Mouse (Mus musculus) CD4-positive, CD25-positive, alpha-beta regulatory T cell, adult 4 months (primary cell): ENCODE data around the gene Wnk4. TPM values are rescaled to one million over a fixed set of nuclear protein-coding genes. Genes with fewer than 3 reads are reported as not detected.

Experiments used
- ATAC-seq: one replicate; pipeline ENCODE4 v1.8.0; 2017
- polyA plus RNA-seq, 2 experiments: library from polyadenylated mRNA; unstranded; fragments of 100-300 nt; shearing (Covaris generic); gene quantifications; one replicate each; pipeline ENCODE4 v1.2.1; 2017

Gene Wnk4
- polyA plus RNA-seq, 2 experiments from 2014 or later, result 0.91 to 1.4 TPM

DNA sequence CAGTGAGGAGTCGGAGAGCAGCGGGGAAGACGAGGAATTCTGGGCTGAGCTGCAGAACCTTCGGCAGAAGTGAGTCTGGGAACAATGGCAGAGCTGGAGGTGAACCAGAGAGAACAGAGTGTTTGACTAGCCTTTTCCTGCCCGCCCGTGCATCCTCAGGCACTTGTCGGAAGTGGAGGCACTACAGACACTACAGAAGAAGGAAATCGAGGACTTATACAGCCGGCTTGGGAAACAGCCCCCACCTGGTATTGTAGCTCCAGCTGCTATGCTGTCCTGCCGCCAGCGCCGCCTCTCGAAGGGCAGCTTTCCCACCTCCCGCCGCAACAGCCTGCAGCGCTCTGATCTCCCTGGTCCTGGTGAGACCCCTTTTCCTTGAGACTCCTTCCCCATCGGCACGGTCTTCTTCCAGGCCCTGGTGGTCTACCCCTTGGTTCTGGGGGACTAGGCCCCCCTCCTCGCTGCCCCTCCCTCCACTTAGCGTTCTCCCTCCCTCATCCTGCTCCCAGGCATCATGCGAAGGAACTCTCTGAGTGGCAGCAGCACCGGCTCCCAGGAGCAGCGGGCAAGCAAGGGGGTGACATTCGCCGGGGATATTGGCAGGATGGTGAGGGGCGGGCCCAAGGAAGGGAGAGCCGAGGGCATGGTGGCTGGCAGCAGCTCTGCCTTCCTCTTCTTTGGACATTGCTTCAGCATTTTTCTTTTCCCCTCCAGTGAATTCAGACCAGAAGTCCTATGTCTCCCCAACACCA, 16.1 kb downstream of the Wnk4 start:
- ATAC-seq, result no peak

DNA sequence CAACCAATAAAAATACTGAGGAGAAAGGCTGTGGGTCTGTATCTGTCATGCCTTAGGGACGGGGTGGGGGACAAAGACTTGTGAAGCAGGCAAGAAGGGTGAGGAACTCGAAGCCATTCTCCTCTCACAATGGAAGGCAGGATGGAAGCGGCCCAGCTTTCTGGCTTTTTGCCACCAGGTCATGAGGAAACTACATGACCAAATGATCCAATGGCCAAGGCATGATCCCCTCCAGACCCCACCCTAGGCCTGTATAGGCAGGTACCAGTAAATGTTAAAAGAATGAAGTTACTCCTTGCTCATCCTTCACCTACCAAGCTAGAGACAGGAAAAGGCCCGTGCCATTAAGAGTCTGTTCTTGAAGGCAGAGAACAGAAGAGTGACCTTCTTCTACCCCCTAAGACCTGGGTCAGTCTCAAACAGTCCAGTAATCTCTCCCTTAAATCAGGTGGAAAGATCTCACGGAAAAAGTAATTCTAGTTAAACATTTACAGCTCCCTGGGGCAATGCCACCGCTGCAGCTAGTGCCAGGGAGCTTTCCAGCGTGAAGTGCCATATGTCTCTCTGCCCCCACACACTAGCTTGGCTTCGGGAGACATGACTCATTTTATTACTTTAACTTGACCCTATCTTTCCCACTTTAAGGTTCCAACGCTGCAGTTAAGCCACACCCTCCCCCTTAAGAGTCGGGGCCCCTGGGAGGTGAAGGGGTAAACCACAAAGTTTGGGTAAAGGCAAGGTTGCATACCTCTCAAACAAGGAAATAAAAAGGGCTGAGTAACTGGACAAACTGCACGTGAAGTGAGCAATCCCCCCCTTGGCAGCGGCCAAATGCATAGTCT, 17.2 kb downstream of the Wnk4 start:
- no peak for ATAC-seq

DNA sequence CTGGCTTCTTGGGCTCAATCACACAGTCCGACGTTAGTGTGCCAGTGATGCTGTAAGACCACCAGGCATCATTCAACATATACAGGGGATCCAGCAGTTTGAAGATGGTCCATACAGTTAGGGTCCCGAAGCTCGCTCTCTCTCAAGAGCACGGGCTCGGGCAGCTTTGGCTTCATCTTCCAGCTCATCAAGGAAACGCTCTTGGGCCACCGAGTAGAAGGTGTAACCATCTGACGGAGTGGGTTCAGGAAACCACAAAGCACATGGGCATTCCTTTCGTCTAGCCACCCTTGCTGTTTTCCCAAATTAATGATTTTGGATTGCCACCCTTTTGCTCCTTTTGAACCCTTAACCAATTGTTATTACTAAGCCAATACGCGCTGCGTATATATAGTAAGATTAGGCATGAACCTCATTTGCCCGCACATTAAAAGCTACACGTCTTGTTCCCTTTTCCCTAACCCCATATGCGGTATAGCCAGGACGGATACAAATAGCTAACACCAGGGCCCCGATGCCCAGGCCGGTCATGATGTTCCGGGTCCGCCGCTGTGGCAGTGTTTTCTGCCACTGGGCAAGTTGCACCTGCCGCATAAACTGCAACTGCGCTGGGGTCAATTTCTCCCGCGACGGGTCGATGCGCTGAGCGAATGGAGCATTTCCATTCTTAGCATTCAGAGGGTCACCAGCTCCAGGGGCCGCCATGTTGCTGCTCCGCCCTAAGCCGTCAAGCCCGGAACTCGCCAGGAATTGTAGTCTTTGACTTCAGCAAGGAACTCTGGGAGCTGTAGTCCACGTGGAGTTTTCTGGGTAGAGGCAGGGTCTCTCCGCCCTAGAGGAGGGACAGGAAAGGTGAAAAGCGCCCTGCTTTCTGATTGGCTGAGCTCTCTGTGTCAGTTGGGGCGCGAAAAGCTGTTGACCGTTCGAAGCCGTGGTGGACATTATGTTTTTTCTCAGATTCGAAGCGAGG, 18.1 kb downstream of the Wnk4 start, which contains the start of the genes Cntd1 and Coa3:
Gene Cntd1, plus strand, starts transcription at position 790 of the 970 bp plus-strand sequence.
Gene Coa3, minus strand, starts transcription at position 892 of the 970 bp plus-strand sequence.
- peak; percentile 99 for ATAC-seq

DNA sequence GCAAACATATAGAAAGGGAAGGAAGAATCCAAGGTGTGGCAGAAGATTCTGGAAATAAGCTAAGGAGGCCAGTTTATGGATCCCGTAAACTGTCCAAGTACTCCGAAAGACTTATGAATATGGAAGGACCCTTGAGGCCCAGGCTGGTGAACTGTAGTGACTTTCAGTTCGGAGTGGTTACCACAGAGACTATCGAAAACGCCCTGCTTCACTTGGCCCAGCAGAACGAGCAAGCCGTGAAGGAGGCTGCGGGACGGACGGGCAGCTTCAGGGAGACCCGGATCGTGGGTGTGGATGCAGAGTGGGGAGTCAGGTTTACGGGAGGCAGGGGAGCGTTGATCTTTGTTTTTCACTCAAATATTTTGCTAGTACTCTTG, 18.8 kb downstream of the Wnk4 start:
- ATAC-seq, result peak; percentile 12

- no peak for ATAC-seq
These were observed 20.5 kb downstream of the Wnk4 start for GRCm38 (mm10) chr11:101280837-101281236.

- no peak for ATAC-seq
These were observed 22.5 kb downstream of the Wnk4 start for GRCm38 (mm10) chr11:101282896-101283295.

DNA sequence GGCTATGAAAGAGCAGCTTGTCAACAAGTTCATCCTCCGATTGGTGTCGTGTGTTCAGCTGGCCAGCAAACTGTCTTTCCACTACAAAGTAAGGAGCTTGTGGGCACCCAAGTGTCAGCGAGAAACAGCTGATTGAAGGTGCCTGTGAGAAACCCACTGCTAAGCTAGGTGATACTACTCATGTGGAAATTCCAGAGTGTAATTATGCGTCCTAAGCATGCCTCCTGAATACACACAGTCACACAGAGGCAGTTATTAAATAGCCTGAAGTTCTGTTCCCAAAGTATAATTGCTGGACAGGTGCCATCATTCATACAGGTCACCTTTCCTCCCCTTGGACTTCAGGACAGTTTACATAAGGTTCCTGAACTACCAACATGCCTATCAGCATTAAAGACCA, 23.4 kb downstream of the Wnk4 start:
- ATAC-seq, result no peak

GRCm38 (mm10) chr11:101287306-101287705, 26.9 kb downstream of the Wnk4 start:
- ATAC-seq, result no peak

- no peak for ATAC-seq
These were observed 30.9 kb downstream of the Wnk4 start for GRCm38 (mm10) chr11:101291231-101291630.

- no peak for ATAC-seq
These were observed 34.8 kb downstream of the Wnk4 start for GRCm38 (mm10) chr11:101295191-101295590.

- ATAC-seq, result no peak
These were observed 40.5 kb downstream of the Wnk4 start for GRCm38 (mm10) chr11:101300881-101301280.

GRCm38 (mm10) chr11:101301299-101302003, 41.1 kb downstream of the Wnk4 start:
- ATAC-seq, result peak; percentile 34

GRCm38 (mm10) chr11:101302004-101302798, 41.8 kb downstream of the Wnk4 start, which contains the start of gene Becn1:
Gene Becn1, minus strand, starts transcription at chr11:101302286.
- peak; percentile 97 for ATAC-seq

DNA sequence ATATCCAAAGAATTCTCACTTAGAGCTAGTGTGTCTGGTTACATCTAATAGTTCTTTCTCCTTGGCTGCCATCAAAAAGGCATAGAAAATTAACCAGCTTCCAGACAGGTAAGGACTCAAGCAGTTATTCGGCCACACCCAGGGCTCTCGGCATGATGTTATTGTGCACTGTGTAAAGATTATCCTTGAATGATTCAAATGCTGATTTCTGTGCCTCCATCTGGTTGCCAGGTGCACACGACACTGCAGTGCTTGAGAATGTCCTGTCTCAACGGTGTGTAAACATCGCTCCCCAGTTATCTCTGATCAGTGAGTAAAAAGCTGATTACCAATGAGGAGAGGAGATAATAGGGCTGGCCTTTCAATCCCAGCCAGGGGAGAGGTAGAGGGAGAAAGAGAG, 47.4 kb downstream of the Wnk4 start:
- no peak for ATAC-seq

- no peak for ATAC-seq
These were observed 50.7 kb downstream of the Wnk4 start for GRCm38 (mm10) chr11:101311083-101311482.

- no peak for ATAC-seq
These were observed 51.8 kb downstream of the Wnk4 start for GRCm38 (mm10) chr11:101312150-101312549.

- ATAC-seq, result no peak
These were observed 54.2 kb downstream of the Wnk4 start for GRCm38 (mm10) chr11:101314567-101314966.

DNA sequence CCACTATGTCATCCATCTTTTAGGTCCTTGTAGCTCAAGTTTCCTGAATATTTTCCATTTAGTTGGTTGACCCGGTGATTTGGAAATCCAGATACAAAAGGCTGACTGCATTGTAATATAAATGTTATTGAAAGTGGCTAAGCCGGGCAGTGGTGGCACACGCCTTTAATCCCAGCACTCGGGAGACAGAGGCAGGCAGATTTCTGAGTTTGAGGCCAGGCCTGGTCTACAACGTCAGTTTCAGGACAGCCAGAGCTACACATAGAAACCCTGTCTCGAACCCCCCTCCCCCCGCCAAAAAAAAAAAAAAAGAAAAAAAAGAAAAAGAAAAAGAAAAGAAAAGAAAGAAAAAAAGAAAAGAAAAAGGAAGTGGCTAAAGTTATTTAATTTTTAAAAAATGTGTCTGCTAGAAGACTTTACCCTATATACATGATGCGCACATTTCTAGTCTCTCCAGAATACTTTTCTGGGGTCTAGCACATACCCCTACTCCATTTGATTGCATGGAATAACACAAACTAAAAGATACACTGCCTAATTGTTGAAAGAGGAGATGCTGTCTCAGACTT, 54.8 kb downstream of the Wnk4 start:
- no peak for ATAC-seq

- peak; percentile 85 for ATAC-seq
These were observed 55.5 kb downstream of the Wnk4 start, which contains the start of gene Psme3 for GRCm38 (mm10) chr11:101315665-101316500. Gene Psme3, plus strand, starts transcription at chr11:101316213.
